Mouse (Mus musculus) MEL (cell line): ENCODE measurements around the gene Mpnd.

Source experiments
- CHD1 ChIP-seq: IDR thresholded peaks from 2 replicates; pipeline ENCODE4 v1.6.1; 2012; ENCODE audit warnings: low read depth, mild to moderate bottlenecking, inconsistent platforms, low read length, improper control_type of control experiment
- CTCF ChIP-seq, 3 experiments: IDR thresholded peaks in 2 of 3; conservative IDR thresholded peaks in 1 of 3; 2 replicates each; pipeline ENCODE4 v1.5.1; 2011 to 2012; ENCODE audit warnings: low read length in 3 of 3, low read depth in 2 of 3, mild to moderate bottlenecking in 2 of 3, improper control_type of control experiment in 1 of 3, inconsistent platforms in 1 of 3, mixed read lengths in 1 of 3, moderate library complexity in 1 of 3; ENCODE audit not compliant: control insufficient read depth in 1 of 3, insufficient read depth in 1 of 3, poor library complexity in 1 of 3, severe bottlenecking in 1 of 3
- ELF1 ChIP-seq: IDR thresholded peaks from 2 replicates; pipeline ENCODE4 v1.6.1; 2014; ENCODE audit warnings: low read depth, mild to moderate bottlenecking, inconsistent platforms, low read length, improper control_type of control experiment, moderate library complexity
- MAFK ChIP-seq: IDR thresholded peaks from 2 replicates; pipeline ENCODE4 v1.6.1; 2011; ENCODE audit warnings: low read depth, mild to moderate bottlenecking, low read length, improper control_type of control experiment, borderline replicate concordance
- MAX ChIP-seq: IDR thresholded peaks from 2 replicates; pipeline ENCODE4 v1.6.1; 2011; ENCODE audit warnings: low read length, improper control_type of control experiment
- MYB ChIP-seq: IDR thresholded peaks from 2 replicates; pipeline ENCODE4 v1.6.1; 2011; ENCODE audit warnings: mild to moderate bottlenecking, low read depth, low read length, improper control_type of control experiment
- POLR2A ChIP-seq, 2 experiments: IDR thresholded peaks; 2 replicates each; pipeline ENCODE4 v1.6.1; 2011 to 2012; ENCODE audit warnings: low read length in 2 of 2, mild to moderate bottlenecking in 2 of 2, control low read depth in 1 of 2, improper control_type of control experiment in 1 of 2, low read depth in 1 of 2, moderate library complexity in 1 of 2; ENCODE audit not compliant: control insufficient read depth in 1 of 2, insufficient read depth in 1 of 2, poor library complexity in 1 of 2
- POLR2AphosphoS2 ChIP-seq: IDR thresholded peaks from 2 replicates; pipeline ENCODE4 v1.6.1; 2011; ENCODE audit warnings: low read length, improper control_type of control experiment
- POLR2AphosphoS5 ChIP-seq: IDR thresholded peaks from 2 replicates; pipeline ENCODE4 v1.6.1; 2012; ENCODE audit warnings: low read depth, borderline replicate concordance, mild to moderate bottlenecking, inconsistent platforms, low read length, moderate library complexity, mixed read lengths
- SMC3 ChIP-seq: IDR thresholded peaks from 2 replicates; pipeline ENCODE4 v1.6.1; 2011; ENCODE audit warnings: low read depth, low read length, improper control_type of control experiment
- TBP ChIP-seq: IDR thresholded peaks from 2 replicates; pipeline ENCODE4 v1.8.0; 2011; ENCODE audit warnings: low read depth, low read length, improper control_type of control experiment
- TCF12 ChIP-seq: IDR thresholded peaks from 2 replicates; pipeline ENCODE4 v1.6.1; 2014; ENCODE audit warnings: low read depth, mild to moderate bottlenecking, inconsistent platforms, low read length, improper control_type of control experiment, moderate library complexity
- UBTF ChIP-seq: IDR thresholded peaks from 2 replicates; pipeline ENCODE4 v1.6.1; 2012; ENCODE audit warnings: low read depth, mild to moderate bottlenecking, inconsistent platforms, low read length, improper control_type of control experiment, moderate library complexity, borderline replicate concordance; ENCODE audit not compliant: insufficient read depth
- USF2 ChIP-seq, 2 experiments: IDR thresholded peaks; 2 replicates each; pipeline ENCODE4 v1.6.1; 2011 to 2012; ENCODE audit warnings: improper control_type of control experiment in 2 of 2, low read length in 2 of 2, borderline replicate concordance in 1 of 2, inconsistent platforms in 1 of 2, low read depth in 1 of 2, mild to moderate bottlenecking in 1 of 2; ENCODE audit not compliant: insufficient read depth in 1 of 2

DNA sequence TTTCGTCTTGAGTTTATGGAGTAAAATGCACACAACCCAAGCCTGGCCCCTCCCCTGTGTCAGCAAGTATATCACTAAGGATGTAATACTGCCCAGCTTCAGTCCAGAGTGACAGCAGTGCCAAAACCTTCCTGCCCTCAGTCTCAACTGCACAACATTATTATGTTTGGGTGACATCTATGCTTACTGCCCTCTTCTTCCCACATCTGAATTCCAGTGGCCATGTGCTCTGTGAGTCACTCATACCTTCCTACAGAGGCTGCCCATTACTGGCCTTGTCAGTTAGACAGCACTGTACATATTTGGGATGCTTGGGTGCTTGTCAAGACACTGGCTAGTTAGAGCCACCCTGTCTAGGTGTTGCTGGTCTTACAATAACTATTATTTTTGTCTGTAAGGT is 20.8 kb downstream of the Mpnd start:
- no peak for TF ChIP-seq CTCF (IDR thresholded peaks at IDR 0.05 in 2 of 3, conservative IDR thresholded peaks at IDR 0.05 in 1 of 3; ENCODE audit: control insufficient read depth in 1 of 3, insufficient read depth in 1 of 3, low read depth in 2 of 3, low read length in 3 of 3, poor library complexity in 1 of 3, severe bottlenecking in 1 of 3)
- no peak for TF ChIP-seq TBP
- TF ChIP-seq MYB = no peak
- TF ChIP-seq POLR2AphosphoS2 = no peak
- TF ChIP-seq MAX = no peak
- TF ChIP-seq SMC3 = no peak
- no peak for TF ChIP-seq POLR2AphosphoS5
- TF ChIP-seq UBTF = no peak
- no peak for TF ChIP-seq MAFK
- TF ChIP-seq TCF12 = no peak
- TF ChIP-seq POLR2A (IDR thresholded peaks at IDR 0.05; ENCODE audit: control insufficient read depth in 1 of 2, insufficient read depth in 1 of 2, low read depth in 1 of 2, low read length in 2 of 2, poor library complexity in 1 of 2) = no peak
- TF ChIP-seq ELF1 = no peak
- TF ChIP-seq USF2 (IDR thresholded peaks at IDR 0.05; ENCODE audit: borderline replicate concordance in 1 of 2, insufficient read depth in 1 of 2, low read depth in 1 of 2, low read length in 2 of 2) = no peak
- TF ChIP-seq CHD1 = no peak
